Mouse (Mus musculus): Measurements from ENCODE around the gene Zdhhc18.

DNA sequence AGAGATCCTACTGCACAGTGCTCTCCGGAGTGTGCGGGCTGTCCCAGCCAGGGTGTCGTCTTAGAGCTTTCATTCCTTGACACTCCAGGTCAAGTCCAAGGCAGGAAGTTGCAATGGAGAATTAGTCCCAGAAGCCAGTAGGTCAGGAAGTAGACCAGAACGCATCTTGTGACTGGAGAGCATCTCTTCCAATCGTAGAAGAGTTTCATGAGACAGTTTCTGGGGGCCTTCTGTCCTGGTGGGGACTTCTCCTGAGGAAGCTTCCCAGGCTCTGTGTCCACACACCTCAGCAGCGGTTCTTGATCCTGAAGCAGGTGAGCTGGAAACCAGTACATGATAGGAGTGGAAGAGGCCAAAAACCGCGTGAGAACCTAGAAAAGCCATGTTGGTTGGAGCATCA, 12.5 kb upstream of the Zdhhc18 start:
- no peak for TF ChIP-seq HCFC1 (IDR thresholded peaks at IDR 0.05; ENCODE audit: borderline replicate concordance, insufficient read depth, low read length)
- TF ChIP-seq CHD2 (IDR thresholded peaks at IDR 0.05; ENCODE audit: low read depth, low read length) = no peak
- no peak for TF ChIP-seq ZC3H11A (IDR thresholded peaks at IDR 0.05; ENCODE audit: borderline replicate concordance, low read depth, low read length)
- no peak for TF ChIP-seq MAFK (IDR thresholded peaks at IDR 0.05; ENCODE audit: insufficient read depth, low read depth, low read length)
